Mouse (Mus musculus): ENCODE data around the gene Nrxn3.

The Nrxn3 gene

DNA sequence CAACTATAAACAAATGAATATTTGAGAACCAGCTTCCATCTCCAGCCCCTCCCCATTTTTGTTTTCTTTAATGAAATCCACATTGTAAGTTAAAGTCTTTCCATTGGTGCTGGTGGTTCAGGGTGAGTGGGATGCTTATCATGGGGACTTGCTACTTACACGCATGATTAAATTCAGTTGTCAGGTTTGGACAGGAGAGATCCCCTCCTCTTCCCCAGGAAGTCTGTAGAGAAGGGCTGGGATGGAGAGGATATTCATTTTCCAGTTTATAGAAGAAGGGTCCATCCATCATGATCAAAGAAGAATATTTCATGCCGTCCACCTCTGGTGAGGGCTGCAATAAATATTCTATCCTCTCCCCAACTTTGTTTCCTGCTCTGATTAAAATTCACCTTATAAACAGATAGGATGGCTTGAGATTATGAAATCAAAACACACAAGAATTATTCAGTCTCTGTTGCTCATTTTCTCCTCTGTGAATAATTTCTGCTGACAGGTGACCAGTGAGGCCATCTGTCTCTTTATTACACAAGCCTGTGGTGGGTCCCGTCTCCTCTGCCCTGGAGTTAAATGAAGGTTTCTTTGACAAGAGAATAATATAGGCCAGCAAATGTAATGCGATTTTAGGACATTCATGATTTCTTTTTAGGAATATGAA lies 830.7 kb downstream of the Nrxn3 start:
- no peak for DNase-seq

DNA sequence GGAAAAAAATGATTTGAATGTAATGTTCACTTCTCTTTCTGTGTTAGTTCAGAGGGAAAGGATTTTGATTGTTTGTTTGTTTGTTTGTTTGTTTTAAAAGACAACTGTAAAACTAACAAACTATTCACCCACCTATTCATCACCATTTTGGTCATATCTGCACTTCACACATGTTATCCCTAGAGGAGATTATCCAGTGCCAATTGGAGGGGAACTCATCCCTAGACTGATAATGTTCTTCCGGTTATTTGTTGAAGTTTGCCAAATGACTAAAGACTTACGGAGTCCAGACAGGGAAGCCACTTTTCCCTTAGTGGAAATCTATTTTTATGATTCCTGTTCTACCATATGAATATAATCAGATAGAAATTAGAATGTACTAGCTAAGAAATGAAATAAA lies 831.5 kb downstream of the Nrxn3 start:
- DNase-seq = no peak

DNA sequence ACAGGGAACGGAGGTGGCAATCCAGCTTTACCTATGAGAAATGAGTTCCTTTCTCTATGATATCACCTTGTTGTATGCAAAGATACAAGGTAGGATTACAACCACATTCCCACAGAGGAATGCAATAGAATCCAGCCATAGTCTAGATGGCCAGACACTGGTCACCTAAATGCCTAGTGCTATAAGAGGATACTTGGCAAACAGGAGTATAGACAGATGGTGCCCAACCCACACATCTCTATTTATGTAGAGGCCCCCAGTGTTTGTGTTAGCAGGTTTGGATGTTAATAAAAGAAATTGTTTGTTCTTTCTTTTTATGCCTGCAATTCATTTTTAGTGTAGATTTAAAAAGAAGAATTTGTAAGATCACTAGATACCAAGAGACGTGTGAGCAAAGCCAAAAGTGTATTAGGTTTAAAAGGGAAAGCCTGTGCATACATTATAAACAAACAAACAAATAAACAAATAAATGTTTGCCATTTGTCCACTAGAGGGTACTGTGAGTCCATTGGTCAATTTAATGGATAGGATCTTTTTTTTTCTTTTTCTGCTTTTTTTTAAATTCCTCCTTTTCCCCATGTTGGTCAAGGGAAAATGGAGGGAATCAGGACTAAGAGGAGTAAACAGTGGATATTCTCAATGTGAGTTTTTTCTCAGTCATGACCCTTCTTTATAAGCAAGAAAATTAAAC lies 832.2 kb downstream of the Nrxn3 start:
- DNase-seq = no peak

DNA sequence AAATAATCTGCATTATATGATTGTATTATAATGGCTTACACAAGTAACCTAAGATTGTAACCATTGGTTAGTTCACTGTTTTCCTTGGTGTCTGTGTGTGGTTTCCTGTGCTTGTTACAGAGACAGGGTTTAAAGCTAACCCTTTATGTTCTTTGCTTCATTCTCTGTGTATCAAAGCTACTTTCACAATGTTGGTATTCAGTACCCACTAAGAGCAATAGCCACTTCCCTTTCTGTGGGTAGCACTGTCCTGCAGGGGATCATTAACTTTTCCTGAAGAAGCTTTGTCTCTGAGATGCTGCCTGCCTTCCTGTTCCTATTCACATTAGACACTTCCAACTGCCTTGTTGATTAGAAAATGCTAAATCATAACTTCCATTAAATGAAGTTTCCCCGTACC lies 836.2 kb downstream of the Nrxn3 start:
- DNase-seq = no peak

DNA sequence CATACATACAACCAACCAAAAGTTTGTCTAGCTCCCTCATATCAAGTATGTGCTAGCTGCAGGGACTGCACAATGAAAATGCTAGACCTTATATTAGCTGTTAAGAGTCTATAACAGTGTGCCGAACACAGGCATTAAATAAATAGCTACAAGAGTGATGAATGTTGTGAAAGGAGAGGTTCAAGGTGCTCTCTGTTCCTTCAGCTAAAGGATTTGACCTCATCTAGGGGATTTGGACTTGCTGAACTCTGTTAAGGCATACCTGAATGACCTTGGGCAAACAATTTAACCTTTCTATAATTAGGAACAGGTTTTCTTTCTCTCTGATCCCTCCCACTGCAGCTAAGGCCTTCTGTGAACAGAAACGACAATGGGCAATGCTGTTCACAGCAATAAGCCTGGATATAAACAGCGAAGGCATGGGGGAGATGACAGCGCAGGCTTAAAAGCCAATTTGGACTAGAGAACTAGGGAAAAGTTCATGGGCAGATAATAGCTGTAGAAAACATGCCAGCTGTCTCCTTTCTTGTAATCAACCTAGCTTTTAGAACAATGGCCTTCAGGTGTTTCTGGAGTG lies 839.4 kb downstream of the Nrxn3 start:
- DNase-seq = no peak

DNA sequence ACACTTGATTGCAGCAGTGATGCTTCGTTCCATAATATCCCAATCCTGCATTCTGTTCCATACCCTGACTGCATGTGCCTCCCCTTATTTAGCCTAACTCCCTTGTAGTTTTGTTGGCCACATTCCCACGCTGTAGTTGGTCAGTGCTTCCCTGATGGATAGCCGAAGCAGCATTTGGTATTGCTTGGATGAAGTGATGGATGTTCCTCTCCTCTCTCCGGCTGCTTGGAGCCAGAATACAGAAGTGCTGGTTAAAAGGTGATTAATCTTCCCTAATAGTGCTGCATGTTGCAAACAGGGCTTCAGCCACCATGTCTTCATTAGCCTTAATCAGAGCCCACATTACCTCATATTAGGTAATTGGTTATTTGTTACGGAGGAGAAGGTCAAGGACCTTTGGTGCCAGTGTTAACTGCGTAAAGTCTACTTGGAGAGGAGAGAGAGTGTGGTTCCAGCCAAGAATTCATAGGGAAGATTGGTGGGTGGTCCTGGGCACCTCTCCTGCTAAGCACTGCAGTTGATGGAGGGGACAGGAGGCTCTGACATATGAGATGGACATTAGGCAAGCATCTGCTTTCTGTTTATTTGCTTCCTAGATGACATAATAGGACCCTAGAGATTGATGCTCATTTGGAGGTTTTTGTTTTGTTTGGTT lies 846.2 kb downstream of the Nrxn3 start:
- DNase-seq = no peak

DNA sequence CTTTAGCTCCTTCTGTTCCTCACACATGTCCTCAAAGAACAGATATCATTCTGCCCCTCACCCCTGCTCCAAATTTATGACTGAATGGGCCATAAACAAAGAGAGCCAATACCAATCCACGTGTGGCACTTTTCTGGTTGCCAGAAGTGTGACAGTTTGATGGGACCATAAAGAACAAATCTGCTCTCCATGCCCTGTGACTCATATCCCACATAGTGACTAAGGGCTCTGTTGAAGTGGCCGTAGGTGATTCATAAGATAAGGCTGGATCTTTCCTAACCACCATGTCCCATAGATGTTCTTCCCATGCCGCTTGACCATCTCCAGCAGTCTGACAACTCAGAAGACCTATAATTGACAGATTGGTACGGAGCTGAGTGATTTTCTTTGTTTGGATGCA lies 869.8 kb downstream of the Nrxn3 start:
- no peak for DNase-seq

DNA sequence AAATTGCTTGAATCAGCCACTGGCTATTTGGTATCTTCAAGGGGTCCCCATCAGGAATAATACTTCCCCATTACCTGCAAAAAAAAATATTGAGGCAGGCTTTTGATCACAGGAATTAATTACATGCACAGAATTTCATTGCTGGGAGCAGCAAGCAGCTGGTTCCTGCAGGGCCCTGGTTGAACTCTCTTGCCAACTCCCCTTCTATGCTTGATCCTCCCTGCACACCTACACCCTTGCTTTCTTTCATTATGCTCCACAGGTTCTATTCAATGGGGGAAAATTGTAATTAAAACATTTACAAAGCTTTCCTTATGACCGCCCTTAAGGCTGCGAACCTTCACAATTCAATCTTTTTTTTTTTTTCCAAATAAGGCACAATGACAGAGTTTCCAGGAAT lies 891.0 kb downstream of the Nrxn3 start:
- DNase-seq = no peak

DNA sequence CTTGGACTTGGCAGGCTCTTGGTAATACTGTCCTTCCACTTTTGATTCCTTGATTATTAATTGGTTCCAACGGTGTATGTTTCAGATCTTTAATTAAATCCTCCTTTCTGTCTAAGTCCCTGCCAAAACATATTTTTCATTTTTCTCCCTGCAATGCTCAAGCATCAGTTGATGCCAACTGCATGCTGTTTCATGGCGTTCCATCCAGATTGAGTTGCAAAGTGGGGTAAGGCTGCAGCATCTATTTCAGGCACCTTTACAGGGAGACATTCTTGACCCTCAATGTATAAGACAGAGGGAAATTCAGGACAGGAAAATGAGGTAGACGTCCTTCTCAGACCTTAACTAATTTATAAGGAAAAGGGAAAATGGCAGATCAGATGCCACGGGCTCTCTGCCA lies 903.1 kb downstream of the Nrxn3 start:
- DNase-seq = no peak

DNA sequence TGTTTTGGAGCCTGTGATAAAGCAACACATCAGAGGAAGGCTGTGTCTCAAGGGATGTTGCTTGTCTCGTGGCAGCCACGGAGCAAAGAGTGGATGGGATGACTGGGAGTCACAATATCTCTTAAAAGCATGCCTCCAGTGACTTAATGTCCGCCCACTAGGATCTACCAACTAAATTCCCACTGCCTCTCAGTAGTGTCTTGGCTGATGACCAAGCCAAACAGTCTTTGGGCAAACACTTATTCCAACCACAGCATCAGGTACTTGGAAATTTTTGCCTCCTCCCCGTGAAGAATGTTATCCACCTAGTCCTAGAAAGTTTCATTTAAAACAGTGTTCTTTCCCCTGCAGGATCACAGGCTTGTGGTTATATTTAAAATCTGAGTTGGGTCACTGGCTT lies 917.4 kb downstream of the Nrxn3 start:
- no peak for DNase-seq

DNA sequence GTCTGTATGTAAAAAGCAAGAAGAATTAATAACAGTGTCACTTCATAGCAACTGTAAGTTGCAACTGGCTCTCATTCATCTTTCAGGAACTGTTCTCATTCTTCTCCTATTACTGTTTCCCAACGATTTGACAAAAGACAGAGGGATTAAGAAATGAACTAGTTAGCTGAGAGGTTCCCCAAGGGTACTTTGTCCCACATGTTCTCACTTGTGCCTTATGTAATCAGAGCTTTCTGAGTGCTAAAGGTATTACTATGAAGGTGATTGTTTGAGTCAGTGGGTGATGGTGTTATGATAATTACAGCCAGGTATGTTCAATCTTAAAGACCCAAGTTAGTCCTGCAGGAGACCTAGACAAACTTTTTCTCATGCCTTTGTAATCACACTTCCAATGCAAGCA lies 918.8 kb downstream of the Nrxn3 start:
- no peak for DNase-seq

DNA sequence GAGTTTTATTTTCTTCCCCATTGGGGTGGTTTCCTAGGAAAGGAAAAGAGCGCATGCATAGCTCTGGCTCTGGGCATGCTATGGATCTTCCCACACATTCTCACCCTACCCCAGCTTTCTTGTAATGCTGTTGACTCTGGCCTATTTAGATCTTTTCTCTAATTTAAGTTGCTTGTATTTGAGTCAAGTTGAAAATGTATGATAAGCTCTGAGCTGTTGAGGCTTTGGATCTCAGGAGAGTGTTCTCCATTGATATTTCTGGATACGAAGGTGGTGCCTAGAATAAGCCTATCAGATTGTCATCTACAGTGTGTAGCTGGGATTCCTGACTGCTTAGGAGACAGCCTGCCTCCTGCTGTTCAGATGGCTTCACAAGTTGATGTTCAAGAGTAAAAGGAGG lies 930.5 kb downstream of the Nrxn3 start:
- DNase-seq = no peak

DNA sequence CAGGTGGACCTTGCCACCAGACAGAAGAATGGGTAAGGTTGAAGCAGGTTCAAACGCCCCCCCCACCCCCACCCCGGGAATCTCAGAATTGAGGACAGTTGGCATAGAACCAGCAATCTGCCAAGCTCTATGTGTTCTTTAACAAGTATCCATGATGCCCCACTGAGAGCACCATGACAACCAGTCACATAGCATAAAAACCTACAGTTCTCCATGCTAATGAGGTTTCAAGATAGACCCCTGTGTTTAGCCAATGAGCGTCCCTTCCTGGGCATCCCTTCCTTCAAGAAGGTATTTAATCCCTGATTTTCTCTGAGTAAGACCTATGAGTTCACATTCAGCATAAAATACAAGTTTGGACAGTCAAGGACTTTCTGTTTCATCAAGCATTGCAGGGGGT lies 938.5 kb downstream of the Nrxn3 start:
- DNase-seq = no peak

DNA sequence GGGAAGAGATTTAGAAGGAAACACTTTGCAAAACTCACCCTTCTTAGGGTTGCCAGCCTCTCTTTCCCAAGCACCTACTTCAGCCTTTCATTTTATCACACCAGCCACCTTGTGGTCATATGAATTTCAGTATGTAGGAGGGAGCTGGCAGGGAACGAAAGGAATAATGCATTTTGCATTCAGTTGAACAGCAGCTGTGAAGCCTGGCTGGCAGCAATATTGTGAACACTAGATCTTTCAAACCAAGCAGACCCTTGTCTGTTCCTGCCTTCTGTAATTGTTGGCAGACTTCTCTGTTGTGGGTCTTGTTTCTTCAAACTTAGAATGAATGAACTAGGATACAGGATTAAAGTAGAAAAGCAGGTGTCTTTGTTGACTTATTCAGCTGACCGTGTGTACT lies 946.2 kb downstream of the Nrxn3 start:
- peak; percentile 21 for DNase-seq

DNA sequence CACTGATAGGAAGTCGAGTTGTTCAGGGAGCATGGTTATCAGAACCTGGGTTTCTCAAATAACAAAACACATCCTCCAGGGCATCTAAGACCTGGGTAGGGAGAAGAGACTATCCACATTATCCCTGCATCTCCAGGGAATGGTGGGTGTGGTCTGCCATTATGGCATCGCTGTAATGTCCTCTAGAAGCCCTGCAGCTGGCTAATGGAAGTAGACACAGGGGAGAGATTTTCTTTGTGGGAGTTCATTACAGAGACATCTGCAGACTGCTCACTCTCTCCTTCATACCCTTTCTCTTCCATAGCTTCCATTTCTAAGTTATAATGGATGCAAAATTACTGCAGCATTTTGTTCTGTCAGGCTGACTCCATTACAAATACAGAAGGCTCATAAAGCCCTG lies 950.1 kb downstream of the Nrxn3 start:
- DNase-seq = no peak

DNA sequence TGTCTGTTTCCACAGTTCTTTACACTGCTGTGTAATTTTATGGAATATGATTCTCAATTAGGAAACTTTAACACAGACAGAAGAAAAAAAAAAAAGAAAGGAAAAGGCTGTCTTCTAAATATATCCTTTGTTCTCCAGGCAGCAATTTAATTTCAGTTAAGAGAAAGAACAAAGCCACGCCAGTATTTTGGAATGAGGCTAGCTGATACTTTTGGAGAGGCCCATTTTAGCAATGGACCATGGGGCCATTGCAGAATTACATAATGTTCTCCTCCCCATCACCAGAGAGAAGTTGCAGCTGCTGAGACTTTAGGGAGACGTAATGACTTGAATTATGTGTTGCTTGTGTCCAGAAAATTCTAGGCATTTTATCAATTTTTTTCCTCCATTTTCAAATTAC lies 963.0 kb downstream of the Nrxn3 start:
- DNase-seq = no peak

DNA sequence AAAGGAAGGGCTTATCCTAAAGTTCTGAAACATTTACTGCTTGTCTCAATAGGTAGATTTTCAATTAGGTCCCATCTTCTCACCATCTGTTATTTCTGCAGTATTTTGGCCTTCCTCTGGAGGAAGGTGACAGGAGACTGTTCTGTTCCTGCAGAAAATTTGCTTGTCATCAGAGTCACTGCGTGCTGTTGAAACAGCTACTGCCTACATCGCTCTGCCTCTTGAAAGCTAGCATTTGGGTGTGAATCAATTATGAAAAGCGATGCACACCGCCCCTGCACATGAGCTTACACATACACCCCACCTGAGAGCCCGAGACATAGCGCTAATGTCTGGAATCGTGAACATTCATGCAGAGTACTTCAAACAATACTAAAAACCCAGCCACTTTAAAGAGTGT lies 966.4 kb downstream of the Nrxn3 start:
- DNase-seq = peak; percentile 39

DNA sequence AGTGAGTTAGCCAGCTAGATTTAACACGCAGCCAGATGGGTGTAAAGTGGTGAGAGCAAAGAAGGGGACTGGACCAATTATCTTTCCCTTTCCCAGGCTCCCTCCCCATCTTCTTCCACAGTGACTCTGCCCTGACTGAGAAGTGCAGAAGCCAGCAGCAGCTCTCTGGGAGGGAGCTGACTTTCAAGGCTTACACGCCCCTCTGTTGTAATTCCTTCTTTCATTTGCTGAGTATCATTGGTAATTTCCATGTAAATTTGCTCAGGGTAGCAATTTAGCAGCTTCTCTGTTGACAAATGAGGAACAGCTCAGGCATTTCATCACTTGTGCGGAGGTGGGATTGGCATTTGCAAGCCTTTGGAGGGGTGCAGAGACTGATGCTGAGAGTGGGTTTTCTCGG lies 976.8 kb downstream of the Nrxn3 start:
- peak; percentile 20 for DNase-seq

DNA sequence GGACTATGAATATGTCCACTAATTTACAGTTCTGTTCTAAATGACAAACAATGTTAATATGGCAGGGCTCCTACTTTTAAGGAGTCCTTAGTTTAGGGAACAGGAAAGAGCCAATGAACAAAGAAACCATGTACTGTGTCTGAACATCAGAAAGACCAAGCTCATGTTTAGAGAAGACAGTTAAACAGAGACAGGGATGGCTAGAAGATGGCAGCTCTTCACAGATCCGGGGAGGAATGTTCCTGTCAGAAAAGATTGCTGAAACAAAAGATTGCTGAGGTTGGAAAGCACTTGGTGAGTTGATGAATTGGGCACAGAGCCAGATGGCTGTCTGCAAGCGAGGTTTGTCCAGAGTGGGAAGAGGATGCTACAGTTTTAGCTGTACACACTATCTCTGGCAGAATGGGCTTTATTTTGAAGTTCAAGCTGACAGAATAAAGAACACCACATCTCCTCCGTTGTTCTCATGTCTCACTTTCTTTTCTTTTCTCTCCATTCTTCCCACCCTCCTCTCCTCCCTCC lies 978.3 kb downstream of the Nrxn3 start:
- no peak for DNase-seq

DNA sequence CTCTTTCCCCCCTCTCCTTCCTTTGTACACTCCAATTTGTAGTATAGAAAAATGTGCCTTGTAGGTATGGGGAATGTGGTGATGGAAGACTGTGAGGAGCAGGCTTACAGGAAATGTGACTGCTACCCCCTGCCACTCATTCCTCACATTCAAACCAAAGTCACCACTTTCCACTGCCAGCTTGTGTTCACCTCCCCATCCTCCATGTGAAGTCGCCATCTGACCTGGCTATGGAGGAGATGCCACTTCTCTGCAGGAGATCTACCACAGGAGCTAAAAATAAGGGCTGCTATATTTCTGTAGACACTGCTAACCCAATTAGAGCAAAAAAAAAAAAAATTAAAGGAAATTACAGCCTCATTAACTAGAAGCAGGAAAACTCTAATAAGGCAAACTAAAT lies 980.3 kb downstream of the Nrxn3 start:
- no peak for DNase-seq

DNA sequence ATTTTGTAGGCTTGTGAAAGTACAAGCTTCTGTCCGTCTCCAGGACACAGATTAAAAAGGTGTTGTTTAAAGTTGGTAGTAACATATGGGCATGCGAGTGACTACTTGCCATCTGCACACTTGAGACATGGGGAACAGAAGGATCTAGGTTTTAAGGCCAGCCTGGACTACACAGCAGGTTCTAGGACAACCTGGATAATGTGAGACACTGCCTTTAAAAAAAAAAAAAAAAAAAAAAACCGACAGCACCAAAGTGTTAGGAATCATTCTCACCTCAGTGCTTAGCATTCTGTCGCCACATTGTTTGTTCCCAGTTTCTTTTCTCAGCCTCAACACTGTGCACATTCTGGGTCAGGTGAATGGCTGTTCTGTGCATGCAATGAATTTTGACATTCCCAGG lies 985.2 kb downstream of the Nrxn3 start:
- no peak for DNase-seq

DNA sequence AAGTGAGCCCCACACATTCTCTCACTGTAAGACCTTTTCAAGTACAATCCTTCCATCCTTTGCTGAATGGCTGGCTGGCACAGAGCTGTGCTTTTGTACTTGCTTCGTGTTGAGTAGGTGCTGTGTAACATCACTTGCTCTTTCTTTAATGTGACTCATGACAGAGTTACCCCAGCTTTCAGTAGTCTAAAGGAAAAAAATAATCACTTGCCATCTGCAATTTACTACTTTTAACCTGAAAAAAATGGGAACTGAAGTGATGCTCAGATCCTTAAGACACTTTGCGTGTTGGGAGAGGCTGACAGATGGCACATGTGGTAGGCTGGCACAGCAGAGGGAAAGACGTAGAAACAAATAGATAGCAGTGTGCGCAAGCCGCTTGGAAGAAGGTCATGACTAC lies 987.8 kb downstream of the Nrxn3 start:
- DNase-seq = peak; percentile 48

DNA sequence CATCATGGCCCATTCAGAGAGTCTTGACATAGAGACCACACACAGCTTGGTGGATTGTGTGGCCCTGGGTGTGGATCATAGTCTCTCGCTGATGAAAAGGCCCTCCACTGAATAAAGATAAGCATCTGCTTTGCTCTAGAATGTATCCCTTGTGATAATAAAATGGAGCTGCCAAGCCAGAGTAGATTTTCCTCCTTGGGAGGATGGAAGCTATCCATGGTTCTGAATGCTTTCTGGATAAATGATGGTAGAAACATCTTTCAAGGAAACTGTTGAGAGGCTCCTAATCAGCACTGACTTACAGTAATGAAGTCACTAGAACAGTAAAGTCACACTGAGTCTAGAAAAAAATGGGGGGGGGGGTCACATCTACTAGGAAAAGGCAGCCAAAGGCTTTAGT lies 989.1 kb downstream of the Nrxn3 start:
- no peak for DNase-seq
